Mouse (Mus musculus): ENCODE data around the gene Plekha7.

The Plekha7 gene

GRCm38 (mm10) chr7:116251516-116251915 is 56.7 kb downstream of the Plekha7 start:
- DNase-seq (ENCODE audit: low read depth, low spot score), result no peak

- DNase-seq (ENCODE audit: low read depth, low spot score), result no peak
Measured at GRCm38 (mm10) chr7:116248536-116248935, 59.6 kb downstream of the Plekha7 start.

- no peak for DNase-seq (ENCODE audit: low read depth, low spot score)
Measured at GRCm38 (mm10) chr7:116247377-116247729, 60.8 kb downstream of the Plekha7 start.

GRCm38 (mm10) chr7:116246696-116247376 is 61.3 kb downstream of the Plekha7 start:
- no peak for DNase-seq (ENCODE audit: low read depth, low spot score)

- no peak for DNase-seq (ENCODE audit: low read depth, low spot score)
Measured at GRCm38 (mm10) chr7:116245815-116246695, 62.1 kb downstream of the Plekha7 start.

GRCm38 (mm10) chr7:116244302-116245165 is 63.6 kb downstream of the Plekha7 start:
- no peak for DNase-seq (ENCODE audit: low read depth, low spot score)

- DNase-seq (ENCODE audit: low read depth, low spot score), result no peak
Measured at GRCm38 (mm10) chr7:116242810-116243209, 65.4 kb downstream of the Plekha7 start.

GRCm38 (mm10) chr7:116241601-116242000 is 66.6 kb downstream of the Plekha7 start:
- no peak for DNase-seq (ENCODE audit: low read depth, low spot score)

GRCm38 (mm10) chr7:116240791-116241474 is 67.2 kb downstream of the Plekha7 start:
- no peak for DNase-seq (ENCODE audit: low read depth, low spot score)

- DNase-seq (ENCODE audit: low read depth, low spot score), result no peak
Measured at GRCm38 (mm10) chr7:116240353-116240752, 67.8 kb downstream of the Plekha7 start.

- no peak for DNase-seq (ENCODE audit: low read depth, low spot score)
Measured at GRCm38 (mm10) chr7:116238320-116238719, 69.9 kb downstream of the Plekha7 start.

GRCm38 (mm10) chr7:116237157-116237981 is 70.8 kb downstream of the Plekha7 start:
- DNase-seq (ENCODE audit: low read depth, low spot score), result no peak

GRCm38 (mm10) chr7:116236608-116237007 is 71.6 kb downstream of the Plekha7 start:
- DNase-seq (ENCODE audit: low read depth, low spot score), result no peak

GRCm38 (mm10) chr7:116234287-116234806 is 73.8 kb downstream of the Plekha7 start:
- no peak for DNase-seq (ENCODE audit: low read depth, low spot score)

- DNase-seq (ENCODE audit: low read depth, low spot score), result no peak
Measured at GRCm38 (mm10) chr7:116230811-116231609, 77.2 kb downstream of the Plekha7 start.

GRCm38 (mm10) chr7:116226877-116227282 is 81.3 kb downstream of the Plekha7 start:
- DNase-seq (ENCODE audit: low read depth, low spot score), result no peak

GRCm38 (mm10) chr7:116226316-116226715 is 81.9 kb downstream of the Plekha7 start:
- DNase-seq (ENCODE audit: low read depth, low spot score), result no peak

GRCm38 (mm10) chr7:116224543-116224942 is 83.6 kb downstream of the Plekha7 start:
- no peak for DNase-seq (ENCODE audit: low read depth, low spot score)

- DNase-seq (ENCODE audit: low read depth, low spot score), result no peak
Measured at GRCm38 (mm10) chr7:116223010-116223783, 85.0 kb downstream of the Plekha7 start.

Measured in telencephalon, adult 2 months (tissue).